Mouse (Mus musculus): ENCODE results near the gene N4bp2. TPM values are rescaled to one million over a fixed set of nuclear protein-coding genes. Genes with fewer than 3 reads are reported as not detected.

N4bp2 gene
- polyA plus RNA-seq (2014; fragmentation: Illumina TruSeq; extraction: RNeasy Lipid Tissue Mini Kit (QIAGEN cat#74804); ENCODE audit: low read depth, low replicate concordance) = 18.8 TPM

GRCm38 (mm10) chr5:65763088-65763915, at the start of gene N4bp2:
Gene N4bp2, plus strand, starts transcription at chr5:65763521.

GRCm38 (mm10) chr5:65861154-65861944, 98.0 kb downstream of the N4bp2 start, which contains the start of gene Rhoh:
Gene Rhoh, plus strand, starts transcription at chr5:65861213.

Other genes starting within 250 kb of the N4bp2 start
- gene Smim14, start 226.3 kb upstream of the N4bp2 start, polyA plus RNA-seq (2014; fragmentation: Illumina TruSeq; extraction: RNeasy Lipid Tissue Mini Kit (QIAGEN cat#74804); ENCODE audit: low read depth, low replicate concordance) = 128 TPM
- gene Ube2k, start 226.3 kb upstream of the N4bp2 start, polyA plus RNA-seq (2014; fragmentation: Illumina TruSeq; extraction: RNeasy Lipid Tissue Mini Kit (QIAGEN cat#74804); ENCODE audit: low read depth, low replicate concordance) = 108 TPM
- 149 TPM for gene Pds5a, start 65.2 kb upstream of the N4bp2 start, polyA plus RNA-seq (2014; fragmentation: Illumina TruSeq; extraction: RNeasy Lipid Tissue Mini Kit (QIAGEN cat#74804); ENCODE audit: low read depth, low replicate concordance)
- gene Rhoh, start 97.7 kb downstream of the N4bp2 start, polyA plus RNA-seq (2014; fragmentation: Illumina TruSeq; extraction: RNeasy Lipid Tissue Mini Kit (QIAGEN cat#74804); ENCODE audit: low read depth, low replicate concordance) = 0.32 TPM
- gene Chrna9, start 171.4 kb downstream of the N4bp2 start, polyA plus RNA-seq (2014; fragmentation: Illumina TruSeq; extraction: RNeasy Lipid Tissue Mini Kit (QIAGEN cat#74804); ENCODE audit: low read depth, low replicate concordance) = not detected
- gene 9130230L23Rik, start 240.8 kb downstream of the N4bp2 start, polyA plus RNA-seq (2014; fragmentation: Illumina TruSeq; extraction: RNeasy Lipid Tissue Mini Kit (QIAGEN cat#74804); ENCODE audit: low read depth, low replicate concordance) = 0.36 TPM

All from kidney, adult 10 weeks (tissue).